Mouse (Mus musculus) hindbrain, postnatal 0 days (tissue): ENCODE data around the gene Pbld2. TPM values are rescaled to one million over a fixed set of nuclear protein-coding genes. Genes with fewer than 3 reads are reported as not detected.

Experiments used
- ATAC-seq: fragments of 200-750 bp; cut with Nextera tagmentation; 2 replicates; pipeline ENCODE4 v1.8.0; 2017; ENCODE audit warnings: mild to moderate bottlenecking, moderate TSS enrichment, moderate library complexity
- DNase-seq: peaks from one replicate; pipeline ENCODE4 v3.0.0-alpha.2; 2015; ENCODE audit warnings: low spot score
- H3K27ac ChIP-seq: fragments of 300-500 bp; sonication (generic); 2 replicates; pipeline ENCODE4 v1.5.1; 2014; ENCODE audit warnings: mild to moderate bottlenecking
- H3K27me3 ChIP-seq: fragments of 300-500 bp; sonication (generic); 2 replicates; pipeline ENCODE4 v1.6.1; 2014; ENCODE audit warnings: low read length, mixed read lengths; ENCODE audit not compliant: insufficient read depth
- H3K36me3 ChIP-seq: fragments of 300-500 bp; sonication (generic); 2 replicates; pipeline ENCODE4 v1.6.1; 2014; ENCODE audit warnings: low read length, mixed read lengths; ENCODE audit not compliant: insufficient read depth
- H3K4me1 ChIP-seq: fragments of 300-500 bp; sonication (generic); 2 replicates; pipeline ENCODE4 v1.6.1; 2014; ENCODE audit warnings: antibody characterized with exemption, low read length, mixed read lengths; ENCODE audit not compliant: insufficient read depth
- H3K4me2 ChIP-seq: fragments of 300-500 bp; sonication (generic); 2 replicates; pipeline ENCODE4 v1.6.1; 2014; ENCODE audit warnings: low read depth, mild to moderate bottlenecking, low read length, moderate library complexity, mixed read lengths
- H3K4me3 ChIP-seq: fragments of 300-500 bp; sonication (generic); 2 replicates; pipeline ENCODE4 v1.5.1; 2014; ENCODE audit warnings: low read length
- H3K9ac ChIP-seq: fragments of 300-500 bp; sonication (generic); replicated peaks from 2 replicates; pipeline ENCODE4 v1.6.1; 2014; ENCODE audit warnings: mild to moderate bottlenecking, low read length, moderate library complexity, mixed read lengths
- H3K9me3 ChIP-seq: fragments of 300-500 bp; sonication (generic); 2 replicates; pipeline ENCODE4 v1.6.1; 2016; ENCODE audit warnings: low read length, mixed read lengths
- CTCF ChIP-seq: IDR thresholded peaks from 2 replicates; pipeline ENCODE4 v1.5.1; 2016; ENCODE audit warnings: antibody characterized with exemption, control low read depth, low read depth
- WGBS: fragments of 180-500 bp; shearing (Covaris S2); extraction: QIAGEN DNeasy Blood & Tissue Kit; methylation state at CpG from one replicate; pipeline ENCODE4 v1.1.7; 2014; 5-methylcytosine and 5-hydroxymethylcytosine counted together
- polyA plus RNA-seq: library from polyadenylated mRNA; unstranded; fragments of >200 nt; fragmentation: Nextera tagmentation; extraction: Ambion mirVana; gene quantifications from 2 replicates; pipeline ENCODE4 v1.2.1, GENCODE M21; 2015
- total RNA-seq: library from RNA; depleted of rRNA; stranded (reverse); fragments of >200 nt; gene quantifications from 2 replicates; pipeline ENCODE4 v1.2.3, GENCODE M21; 2014; rRNA removed

The Pbld2 gene
- total RNA-seq = 0.47 and 1.7 TPM in 2 replicates
- polyA plus RNA-seq = 0.60 and 1.4 TPM in 2 replicates

DNA sequence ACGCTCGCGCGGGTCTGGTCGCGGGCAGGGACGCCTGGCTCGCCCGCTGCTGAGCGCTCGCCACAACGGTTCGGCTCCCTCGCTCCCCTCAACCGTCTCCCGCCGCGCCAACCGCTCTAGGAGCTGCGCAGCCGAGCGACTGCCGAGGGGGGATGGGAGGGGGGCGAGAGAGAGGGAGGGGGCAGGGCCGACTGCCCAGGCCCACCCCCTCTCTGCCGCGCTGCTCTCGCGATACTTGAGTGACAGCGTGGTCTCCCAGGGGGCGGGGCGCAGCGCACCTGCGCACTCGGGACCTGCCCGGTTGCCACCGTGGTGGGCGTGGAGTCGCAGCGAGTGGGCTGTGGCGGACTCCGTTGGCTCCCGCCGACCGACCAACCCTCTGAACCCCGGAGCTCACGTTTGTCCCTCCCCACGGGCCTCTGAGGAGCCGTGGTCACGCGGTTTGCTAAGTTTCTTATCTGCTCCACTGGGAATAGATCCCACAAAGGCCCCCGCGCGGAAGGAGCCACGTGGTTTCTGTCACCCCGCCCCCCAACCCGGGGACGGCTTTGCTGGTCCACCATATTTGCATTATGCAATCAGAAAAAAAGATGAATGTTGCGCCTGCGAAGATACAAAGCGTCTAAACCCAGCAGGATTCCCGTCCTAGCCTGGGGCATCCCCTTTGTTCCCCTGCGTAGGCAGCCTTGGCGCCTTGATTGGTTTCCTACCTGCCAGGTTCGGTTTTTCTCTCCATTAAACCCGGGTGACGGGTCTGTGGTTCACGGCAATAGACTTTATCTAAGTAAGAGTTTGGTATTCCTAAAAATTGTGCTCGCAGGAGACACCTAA is at the start of gene Pbld2, which contains the start of gene Hnrnph3:
Pbld2 (plus strand) TSS at position 567 of the 831 bp plus-strand sequence.
Hnrnph3 (minus strand) TSS at position 469 of the 831 bp plus-strand sequence.
- WGBS = under 1% methylated on average over 56 of the region's 69 CpGs
- H3K4me2 ChIP-seq = peak within 1 kb of the TSS; percentile 79
- ATAC-seq (peak; percentile 97), DNase-seq (peak; percentile 99)
- peak within 1 kb of the TSS; percentile 99 for H3K27ac ChIP-seq
- TF ChIP-seq CTCF = no peak
- H3K27me3 ChIP-seq = no peaks in the 10 kb centered on the region
- no peaks in the 10 kb centered on the region for H3K36me3 ChIP-seq
- H3K9ac ChIP-seq = peak within 1 kb of the TSS; percentile 99
- H3K9me3 ChIP-seq = no peaks in the 10 kb centered on the region
- H3K4me1 ChIP-seq = peaks cover 22% of the 10 kb centered on the region; the same call in 1 of the 2 replicates
- peak within 1 kb of the TSS; percentile 98 for H3K4me3 ChIP-seq

DNA sequence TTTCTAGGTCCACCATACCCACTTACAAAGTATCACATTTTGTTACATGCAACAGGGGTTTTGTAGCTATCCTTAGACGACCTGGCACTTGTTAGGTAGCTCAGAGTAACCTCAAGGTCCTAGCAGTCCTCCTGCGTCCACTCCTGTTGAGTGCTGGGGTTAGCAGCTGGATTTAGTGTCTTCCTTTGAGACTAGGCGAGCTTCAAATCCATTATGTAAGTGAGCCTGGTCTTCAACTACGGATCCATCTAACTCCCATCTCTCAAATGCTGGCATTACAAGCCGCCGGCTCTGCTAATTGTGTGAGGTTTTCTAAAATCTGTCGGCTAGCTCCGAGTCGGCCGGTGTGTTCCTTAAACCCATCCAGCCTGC is 44.5 kb upstream of the Pbld2 start:
- no peak; the same call in 1 of the 2 replicates for ATAC-seq
- no peak for TF ChIP-seq CTCF

DNA sequence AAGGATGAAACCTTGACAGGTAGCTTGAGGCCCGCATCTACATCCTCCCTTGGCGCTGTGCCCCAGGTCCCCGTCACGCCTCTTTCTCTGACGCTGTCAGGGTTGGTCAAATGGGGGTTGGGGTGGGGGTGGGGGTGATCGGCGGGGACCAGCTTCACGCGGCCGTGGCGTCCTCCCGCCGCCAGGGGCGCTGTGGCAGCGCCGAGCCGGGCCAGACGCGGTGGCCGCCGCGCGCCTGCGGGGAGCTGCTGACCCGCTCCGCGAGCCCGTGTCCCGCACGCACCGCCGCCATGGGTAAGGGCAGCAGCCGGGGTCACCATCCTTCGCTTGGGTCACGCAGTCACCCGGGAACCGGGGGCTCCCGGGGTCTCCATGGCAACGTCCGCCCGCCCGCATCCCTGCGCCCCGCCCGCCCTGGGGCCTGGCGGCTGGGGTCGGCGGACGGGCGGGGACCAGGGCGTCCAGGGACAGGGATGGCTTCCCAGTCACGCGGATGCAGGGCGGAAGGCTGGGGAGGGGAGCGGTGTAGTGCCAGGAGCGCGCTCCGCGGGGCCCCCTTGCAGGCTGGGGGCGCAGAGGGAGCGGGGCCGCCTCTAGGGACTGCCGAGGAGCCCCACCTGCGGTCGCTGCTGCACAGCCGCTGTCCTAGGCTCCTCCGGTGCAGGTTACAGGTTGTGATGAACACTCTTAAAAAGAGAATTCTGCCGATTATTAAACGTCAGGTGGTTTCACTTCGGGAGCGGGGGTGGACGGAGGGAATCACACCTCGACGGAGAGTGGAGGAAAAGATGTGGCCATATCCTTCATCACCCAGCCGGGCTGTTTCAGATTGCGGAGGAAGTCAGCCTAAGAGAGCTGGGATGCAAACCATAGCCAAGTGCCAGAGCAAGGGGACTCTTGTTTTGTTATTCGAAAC is 43.8 kb upstream of the Pbld2 start, which contains the start of gene Rufy2:
Rufy2 (plus strand) TSS at position 185 of the 916 bp plus-strand sequence.
- ATAC-seq = peak; percentile 95
- Histone ChIP-seq H3K9me3 (no peaks in the 10 kb centered on the region), H3K27ac (peak within 1 kb of the TSS; percentile 83), H3K9ac (peak within 1 kb of the TSS; percentile 88), H3K4me3 (peak within 1 kb of the TSS; percentile 88), H3K27me3 (no peaks in the 10 kb centered on the region), H3K4me1 (no peaks in the 10 kb centered on the region), H3K4me2 (peak within 1 kb of the TSS; percentile 59), H3K36me3 (peaks cover 5% of the 10 kb centered on the region; the same call in 1 of the 2 replicates)
- DNase-seq = peak; percentile 94
- WGBS = 3% methylated on average over 61 of the region's 77 CpGs
- peak; percentile 45 for TF ChIP-seq CTCF

More for the DNA sequence above, 44.5 kb upstream of the Pbld2 start:
- H3K36me3 ChIP-seq = 0 out of 2 replicates have a peak, but pooled peaks cover under 1% of the 10 kb centered on the region
- WGBS = 7% methylated on average over 10 of the region's 10 CpGs
- H3K4me1 ChIP-seq = no peaks in the 10 kb centered on the region
- H3K27ac ChIP-seq = peak overlapping the region; percentile 83
- peak overlapping the region; percentile 88 for H3K9ac ChIP-seq
- no peaks in the 10 kb centered on the region for H3K9me3 ChIP-seq
- no peaks in the 10 kb centered on the region for H3K27me3 ChIP-seq
- H3K4me2 ChIP-seq = peak overlapping the region; percentile 59
- H3K4me3 ChIP-seq = peak overlapping the region; percentile 88
- DNase-seq = no peak

DNA sequence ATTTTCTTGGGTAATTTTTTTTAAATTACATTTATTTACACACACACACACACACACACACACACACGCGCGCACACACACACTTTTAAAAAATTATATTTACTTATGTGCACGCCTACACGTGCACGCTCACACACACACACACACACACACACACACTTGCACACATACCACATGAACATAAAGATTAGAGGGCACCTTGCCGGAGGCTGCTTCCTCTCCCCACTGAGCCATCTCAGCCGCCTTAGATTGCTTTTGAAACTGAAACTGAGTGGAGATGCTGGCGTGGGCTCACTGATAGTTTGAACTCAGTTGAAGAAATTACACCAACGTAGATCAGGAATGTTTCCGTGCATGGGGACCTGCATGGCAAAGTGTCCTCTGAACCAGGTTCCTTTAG is 40.0 kb upstream of the Pbld2 start:
- H3K4me1 ChIP-seq = no peaks in the 10 kb centered on the region
- no peak for ATAC-seq
- H3K4me2 ChIP-seq = no peak overlapping the region
- H3K27ac ChIP-seq = no peak overlapping the region
- WGBS = 97% methylated on average over 11 of the region's 11 CpGs
- no peaks in the 10 kb centered on the region for H3K9me3 ChIP-seq
- no peak overlapping the region for H3K9ac ChIP-seq
- DNase-seq = no peak
- peaks cover 18% of the 10 kb centered on the region; the same call in 1 of the 2 replicates for H3K36me3 ChIP-seq
- no peaks in the 10 kb centered on the region for H3K27me3 ChIP-seq
- H3K4me3 ChIP-seq = no peak overlapping the region
- TF ChIP-seq CTCF = no peak

GRCm38 (mm10) chr10:62984495-62984894 is 39.6 kb upstream of the Pbld2 start:
- H3K27ac ChIP-seq = no peak overlapping the region
- no peak overlapping the region for H3K4me3 ChIP-seq
- WGBS = 92% methylated on average over 6 of the region's 6 CpGs
- TF ChIP-seq CTCF = no peak
- H3K9ac ChIP-seq = no peak overlapping the region
- ATAC-seq (no peak), DNase-seq (no peak)
- no peak overlapping the region for H3K4me2 ChIP-seq
- H3K27me3 ChIP-seq = no peaks in the 10 kb centered on the region
- H3K9me3 ChIP-seq = no peaks in the 10 kb centered on the region
- H3K36me3 ChIP-seq = peaks cover 19% of the 10 kb centered on the region
- no peaks in the 10 kb centered on the region for H3K4me1 ChIP-seq

- TF ChIP-seq CTCF = peak; percentile 77
- no peaks in the 10 kb centered on the region for H3K9me3 ChIP-seq
Measured at GRCm38 (mm10) chr10:62987341-62987740, 36.8 kb upstream of the Pbld2 start.

More at GRCm38 (mm10) chr10:62987341-62987740, 36.8 kb upstream of the Pbld2 start:
- Histone ChIP-seq H3K36me3 (peaks cover 41% of the 10 kb centered on the region), H3K4me2 (no peak overlapping the region), H3K4me1 (no peaks in the 10 kb centered on the region), H3K9ac (no peak overlapping the region), H3K27me3 (no peaks in the 10 kb centered on the region), H3K27ac (no peak overlapping the region), H3K4me3 (no peak overlapping the region)
- peak; percentile 68 for DNase-seq
- WGBS = 18% methylated on average over 3 of the region's 3 CpGs
- ATAC-seq = peak; percentile 58
